In the genomic region with DNA sequence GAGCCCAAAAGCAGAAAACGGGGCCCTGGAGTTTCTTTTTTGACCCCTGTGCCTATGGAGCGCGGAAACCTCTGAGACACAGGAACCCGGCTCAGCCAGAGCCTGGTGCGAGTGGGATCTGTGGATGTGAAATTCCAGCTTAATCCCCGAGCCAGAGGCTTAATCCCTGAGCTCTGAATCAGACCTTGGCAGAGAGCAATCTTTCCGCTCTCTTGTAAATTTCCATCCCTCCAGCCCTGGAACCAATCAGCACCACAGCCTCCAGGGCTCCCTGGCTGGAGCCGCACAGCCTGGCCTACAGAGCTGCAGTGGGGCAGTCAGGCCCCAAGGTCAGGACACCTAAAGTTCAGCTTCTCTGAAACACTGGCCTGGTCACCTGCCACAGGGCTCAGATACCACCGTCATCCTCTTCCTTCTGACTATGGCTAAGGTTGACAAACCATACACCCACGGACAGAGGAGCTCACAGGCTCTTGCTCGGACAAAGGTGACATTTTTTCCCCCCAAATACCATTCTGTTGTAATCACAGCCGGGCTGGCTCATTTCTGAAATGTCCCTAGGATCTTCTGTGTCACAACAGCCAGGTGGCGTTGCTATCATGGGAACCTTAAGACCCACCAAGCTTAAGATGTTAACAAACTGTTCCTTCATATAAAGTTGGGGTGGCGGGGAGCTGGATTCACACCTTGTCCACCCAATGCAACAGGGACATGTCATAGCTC, we compare ENCODE assay signal across 8 mouse cellular contexts.
DNase-seq lines count a peak whose midpoint lies in the region; ATAC-seq lines count a peak whose summit lies in the region.

No protein-coding gene starts in this region.

- WGBS in embryonic facial prominence, embryonic 12.5 days: 55% methylated on average over 14 of the region's 14 CpGs
- WGBS in stomach, embryonic 14.5 days: 68% methylated on average over 14 of the region's 14 CpGs

- no peaks in the 10 kb centered on the region for H3K36me3 ChIP-seq in embryonic facial prominence, embryonic 12.5 days
- H3K36me3 ChIP-seq in stomach, embryonic 14.5 days (ENCODE audit: control insufficient read depth, insufficient read depth, low read length): no peaks in the 10 kb centered on the region

- H3K4me1 ChIP-seq in embryonic facial prominence, embryonic 12.5 days: peaks cover 7% of the 10 kb centered on the region
- H3K4me1 ChIP-seq in stomach, embryonic 14.5 days (ENCODE audit: control insufficient read depth, insufficient read depth, low read length): no peaks in the 10 kb centered on the region

- no peaks in the 10 kb centered on the region for H3K9me3 ChIP-seq in embryonic facial prominence, embryonic 12.5 days
- no peaks in the 10 kb centered on the region for H3K9me3 ChIP-seq in stomach, embryonic 14.5 days (ENCODE audit: control insufficient read depth, low read depth, low read length)

- intact Hi-C loops in heart, postnatal 14 days (cut with DNase I): no loop called here

- no peak overlapping the region for H3K9ac ChIP-seq in embryonic facial prominence, embryonic 12.5 days
- no peak overlapping the region for H3K9ac ChIP-seq in stomach, embryonic 14.5 days (replicated peaks; ENCODE audit: low read depth, low read length)

- no peak overlapping the region for H3K4me2 ChIP-seq in embryonic facial prominence, embryonic 12.5 days (replicated peaks)
- no peak overlapping the region for H3K4me2 ChIP-seq in stomach, embryonic 14.5 days (replicated peaks; ENCODE audit: low read depth, low read length)

- no peaks in the 10 kb centered on the region for H3K27me3 ChIP-seq in embryonic facial prominence, embryonic 12.5 days
- no peaks in the 10 kb centered on the region for H3K27me3 ChIP-seq in stomach, embryonic 14.5 days (ENCODE audit: control insufficient read depth, insufficient read depth, low read length)

- H3K27ac ChIP-seq in embryonic facial prominence, embryonic 12.5 days: peak overlapping the region; percentile 55
- peak overlapping the region; percentile 67; the same call in 1 of the 2 replicates for H3K27ac ChIP-seq in stomach, embryonic 14.5 days (ENCODE audit: low read length)

- no peak for ATAC-seq in embryonic facial prominence, embryonic 12.5 days (ENCODE audit: insufficient number of reproducible peaks, insufficient read depth, low FRiP score, low TSS enrichment)
- ATAC-seq in stomach, embryonic 14.5 days (ENCODE audit: insufficient number of reproducible peaks, insufficient read depth, low FRiP score, low read depth): no peak

- peak; percentile 29 for DNase-seq in lung, postnatal 10 days
- DNase-seq in lung, postnatal 4 days: no peak
- peak; percentile 58 to 67 for DNase-seq in heart, postnatal 14 days
- no peak for DNase-seq in left cerebral cortex, adult 18-20 months (ENCODE audit: low spot score in 2 of 2)
- DNase-seq in neural tube, embryonic 10.5 days (ENCODE audit: extremely low spot score, low spot score): no peak
- no peak for DNase-seq in c-Kit-positive CD71-positive TER-119-positive erythroid progenitor cells, embryonic 14.5 days (ENCODE audit: low spot score)

- H3K4me3 ChIP-seq in embryonic facial prominence, embryonic 12.5 days: no peak overlapping the region
- H3K4me3 ChIP-seq in stomach, embryonic 14.5 days (ENCODE audit: low read depth, low read length): no peak overlapping the region

Comparison
In these comparisons a context has a peak if more than half of its experiments do, and no peak if none do; other contexts are left out.
1. DNase-seq: peak in lung, postnatal 10 days (single experiment) and heart, postnatal 14 days (2 of 2); none in lung, postnatal 4 days (0 of 2), left cerebral cortex, adult 18-20 months (0 of 2), neural tube, embryonic 10.5 days (single experiment) and c-Kit-positive CD71-positive TER-119-positive erythroid progenitor cells, embryonic 14.5 days (single experiment).